Mouse (Mus musculus) retina, postnatal 7 days (tissue): ENCODE results near the gene Glra4.
A peak's percentile ranks its signal among the peaks of the same experiment; 100 is the strongest.

Experiments
- DNase-seq: peaks from one replicate; pipeline ENCODE4 v3.0.0-alpha.2; 2012; ENCODE audit warnings: low read depth, low spot score

Gene Glra4

GRCm38 (mm10) chrX:136780041-136780440 lies at the start of gene Glra4:
Gene Glra4, minus strand, starts transcription at chrX:136780141.
- DNase-seq = no peak

GRCm38 (mm10) chrX:136828610-136829009 lies 48.7 kb upstream of the Glra4 start:
- DNase-seq = no peak

- DNase-seq = no peak
Observed at GRCm38 (mm10) chrX:136825016-136825415, 45.1 kb upstream of the Glra4 start.

GRCm38 (mm10) chrX:136822371-136822770 lies 42.4 kb upstream of the Glra4 start, which contains the start of gene Plp1:
Gene Plp1, plus strand, starts transcription at chrX:136822671.
- DNase-seq = no peak

- peak; percentile 36 for DNase-seq
Observed at GRCm38 (mm10) chrX:136820250-136820649, 40.3 kb upstream of the Glra4 start.

GRCm38 (mm10) chrX:136819752-136820151 lies 39.8 kb upstream of the Glra4 start:
- no peak for DNase-seq

- DNase-seq = no peak
Observed at GRCm38 (mm10) chrX:136797223-136797622, 17.3 kb upstream of the Glra4 start.

- DNase-seq = no peak
Observed at GRCm38 (mm10) chrX:136789446-136789845, 9.5 kb upstream of the Glra4 start.

GRCm38 (mm10) chrX:136779262-136779661 lies 679 bp downstream of the Glra4 start:
- DNase-seq = no peak

- DNase-seq = no peak
Observed at GRCm38 (mm10) chrX:136778046-136778445, 1.9 kb downstream of the Glra4 start.

- no peak for DNase-seq
Observed at GRCm38 (mm10) chrX:136773035-136773434, 6.9 kb downstream of the Glra4 start.

- peak; percentile 19 for DNase-seq
Observed at GRCm38 (mm10) chrX:136761103-136762074, 18.6 kb downstream of the Glra4 start.

- DNase-seq = no peak
Observed at GRCm38 (mm10) chrX:136755464-136755863, 24.5 kb downstream of the Glra4 start.

GRCm38 (mm10) chrX:136749329-136749728 lies 30.6 kb downstream of the Glra4 start:
- DNase-seq = no peak

GRCm38 (mm10) chrX:136744663-136745062 lies 35.3 kb downstream of the Glra4 start:
- DNase-seq = no peak

- DNase-seq = no peak
Observed at GRCm38 (mm10) chrX:136743459-136743858, 36.5 kb downstream of the Glra4 start, which contains the start of gene Morf4l2. Gene Morf4l2, minus strand, starts transcription at chrX:136743690.

- peak; percentile 50 for DNase-seq
Observed at GRCm38 (mm10) chrX:136742661-136743103, 37.3 kb downstream of the Glra4 start.

- no peak for DNase-seq
Observed at GRCm38 (mm10) chrX:136742241-136742640, 37.7 kb downstream of the Glra4 start.

- peak; percentile 49 for DNase-seq
Observed at GRCm38 (mm10) chrX:136741651-136742201, 38.2 kb downstream of the Glra4 start.

- DNase-seq = peak; percentile 90
Observed at GRCm38 (mm10) chrX:136740791-136741650, 38.9 kb downstream of the Glra4 start.

- no peak for DNase-seq
Observed at GRCm38 (mm10) chrX:136740087-136740790, 39.7 kb downstream of the Glra4 start.
